Mouse (Mus musculus) MEL-GATA-1-ER (cell line): ENCODE measurements at regions not wholly inside any gene's neighbourhood (a gene's known extent, or its start where the extent isn't known, plus 50 kb on each side); places are given as distances from the start of the nearest gene placed in this dataset.

ENCODE experiments used
- DNase-seq: peaks from one replicate; pipeline ENCODE4 v3.0.0-alpha.2; 2012; ENCODE audit warnings: low read depth; ENCODE audit errors: extremely low read depth

DNA sequence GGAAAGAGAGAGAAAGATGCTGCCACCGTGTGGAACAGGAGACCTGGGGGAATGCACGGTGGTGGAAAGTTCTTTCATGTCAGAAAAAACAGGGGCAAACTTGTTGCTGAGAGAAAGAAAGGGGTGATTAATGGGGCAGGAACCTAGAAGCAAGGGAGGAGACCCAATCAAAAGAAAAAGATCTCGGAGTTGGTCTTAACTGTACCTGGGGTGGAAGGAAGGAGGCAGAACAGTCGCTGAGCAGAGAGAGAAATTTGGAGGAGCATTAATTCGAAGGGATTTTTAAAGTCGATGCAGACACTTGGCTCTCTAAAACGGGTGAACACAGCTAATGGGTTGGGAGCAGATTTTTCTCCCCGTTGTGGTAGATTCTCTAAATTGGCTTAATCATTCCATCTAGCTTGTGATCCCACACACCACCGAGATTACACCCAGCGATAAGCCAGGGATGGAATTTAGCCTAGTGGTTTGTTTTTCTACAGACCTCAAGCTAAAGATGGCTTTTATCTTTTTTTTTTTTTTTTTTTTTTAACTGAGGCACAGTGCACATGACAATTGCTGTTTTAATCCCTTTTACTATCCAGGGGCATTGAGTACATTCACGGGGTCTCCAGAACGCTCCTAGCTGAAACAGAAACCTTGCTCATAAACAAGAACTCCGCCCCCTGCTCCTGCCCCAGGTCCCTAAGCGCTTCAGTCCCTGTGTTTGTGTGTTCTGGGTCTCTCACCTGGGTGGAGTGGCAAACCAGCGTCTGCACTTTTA lies 73.1 kb upstream of the Cpm start:
- no peak for DNase-seq

DNA sequence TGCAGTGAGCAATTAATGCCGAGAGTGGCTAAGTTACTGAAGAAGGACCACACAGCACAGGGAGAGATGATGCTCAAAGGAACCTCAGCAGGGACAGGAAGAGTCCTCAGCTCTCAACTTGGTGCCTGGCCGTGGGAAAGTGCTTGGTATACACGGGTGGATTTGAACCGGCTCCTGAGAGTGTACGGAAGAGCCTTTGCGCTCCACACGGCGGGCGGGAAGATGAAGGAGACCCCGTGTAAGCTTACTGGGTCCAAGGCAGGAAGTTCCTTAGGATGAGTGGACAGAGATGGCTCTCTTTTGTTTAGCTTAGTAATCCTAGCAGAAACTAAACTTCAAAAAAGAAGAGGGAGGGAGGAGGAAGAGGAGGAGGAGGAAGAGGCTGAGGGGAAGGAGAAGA lies 73.8 kb upstream of the Cpm start:
- no peak for DNase-seq

DNA sequence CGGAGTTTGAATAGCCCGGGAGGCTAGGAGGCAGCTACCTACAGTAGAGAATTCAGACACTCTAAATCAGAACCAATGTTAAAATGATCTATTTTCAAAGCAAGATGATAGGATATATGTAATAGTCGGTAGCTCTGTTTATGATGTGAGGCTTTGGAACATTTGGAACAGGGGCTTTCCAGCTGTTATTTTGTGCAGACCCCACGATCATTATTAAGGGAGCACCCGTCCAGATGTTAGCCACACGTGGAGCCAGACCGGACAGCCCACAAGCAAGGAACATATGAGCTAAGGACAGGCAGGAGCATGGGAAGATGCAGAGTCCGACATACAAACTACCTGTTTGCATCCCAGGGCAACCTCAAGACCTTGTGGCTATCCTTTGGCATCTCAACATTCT lies 74.3 kb upstream of the Cpm start:
- DNase-seq, result no peak

DNA sequence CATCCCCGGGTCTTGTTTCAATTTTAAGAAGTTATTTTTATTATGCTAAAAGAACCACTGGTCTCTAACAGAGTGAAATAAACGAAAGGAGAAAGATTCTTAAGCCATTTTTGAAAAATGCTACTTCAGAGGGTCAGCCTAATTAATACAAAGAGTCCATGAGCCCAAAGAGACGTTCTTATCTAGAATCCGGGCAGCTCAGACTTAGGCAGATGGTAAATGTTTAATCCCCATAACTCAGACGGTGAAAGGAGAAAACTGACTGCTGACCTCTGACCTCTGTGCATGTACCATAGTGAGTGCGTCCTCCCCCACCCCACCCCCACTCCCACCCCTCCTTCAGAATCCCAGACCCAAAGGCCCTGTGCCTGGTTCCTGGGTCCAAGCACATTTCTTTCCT lies 74.8 kb upstream of the Cpm start:
- DNase-seq, result no peak

DNA sequence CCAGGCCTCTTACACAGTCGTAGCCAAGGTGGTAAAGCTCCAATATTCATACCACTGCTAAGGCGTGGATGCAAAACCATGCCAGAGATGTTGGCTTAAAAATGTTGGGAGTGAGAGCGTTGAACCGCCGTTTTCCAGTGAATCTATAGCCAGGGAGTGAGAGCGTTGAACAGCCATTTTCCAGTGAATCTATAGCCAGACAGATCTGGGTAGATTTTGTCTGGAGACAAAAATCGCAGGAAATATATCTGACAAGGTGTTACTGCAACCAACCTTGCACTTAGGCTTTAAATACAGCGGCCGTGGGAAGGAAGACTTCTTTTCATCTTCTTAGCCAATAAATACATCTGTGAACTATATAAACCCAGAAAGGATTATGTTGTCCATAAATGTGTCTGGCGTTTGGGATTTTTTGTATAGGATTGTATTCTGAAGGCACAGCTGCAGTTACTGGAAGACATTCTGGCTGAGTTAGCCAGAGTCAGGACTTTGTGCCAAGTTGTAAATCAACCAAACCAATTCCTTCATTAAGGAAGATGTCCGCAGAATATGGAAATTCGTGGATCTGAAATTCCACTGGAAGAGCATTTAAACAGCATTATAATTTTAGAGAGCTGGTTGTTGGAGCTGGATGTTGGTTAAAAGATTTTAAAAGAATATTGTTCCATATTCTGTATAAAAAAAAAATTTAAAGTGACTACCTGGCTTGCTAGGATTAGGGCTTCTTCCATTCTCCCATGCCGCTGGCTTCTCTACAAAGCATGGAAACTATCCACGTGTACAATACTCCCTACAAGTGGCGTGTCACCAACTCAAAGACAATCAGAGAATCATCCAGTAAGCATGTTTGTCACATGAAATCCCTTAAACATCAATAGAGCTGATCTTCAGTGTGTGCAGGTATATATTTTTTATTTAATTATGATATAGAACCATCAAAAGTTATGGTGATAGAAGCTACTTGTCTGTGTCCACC lies 75.8 kb upstream of the Cpm start:
- DNase-seq, result no peak

DNA sequence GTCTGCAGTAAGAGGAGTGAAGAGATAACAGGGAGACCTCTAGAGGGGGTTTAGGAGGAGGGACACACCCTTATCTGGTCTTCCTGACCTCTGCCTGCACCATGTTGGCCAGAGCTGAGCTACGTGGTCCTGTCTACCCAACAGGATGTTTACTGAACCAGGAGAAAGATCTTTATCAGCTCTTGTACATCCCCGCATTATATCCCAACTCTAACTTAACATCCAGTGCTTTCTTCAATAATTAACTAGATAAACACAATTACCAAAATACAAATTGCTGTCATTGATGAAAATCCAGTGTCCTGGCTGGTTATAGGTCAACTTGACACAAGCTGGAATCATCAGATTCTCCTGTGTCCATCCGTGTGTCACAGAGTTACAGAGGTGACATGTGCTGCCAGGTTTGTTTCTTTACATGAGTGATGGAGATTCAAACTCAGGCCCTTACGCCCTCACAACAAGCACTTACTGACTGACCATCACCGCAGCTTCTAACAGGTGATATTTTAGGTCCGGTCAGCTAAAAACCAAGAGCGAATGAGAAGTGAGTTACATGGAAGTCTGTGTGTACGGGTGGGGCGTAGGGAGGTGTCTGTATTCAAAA lies 77.1 kb upstream of the Cpm start:
- DNase-seq, result no peak

DNA sequence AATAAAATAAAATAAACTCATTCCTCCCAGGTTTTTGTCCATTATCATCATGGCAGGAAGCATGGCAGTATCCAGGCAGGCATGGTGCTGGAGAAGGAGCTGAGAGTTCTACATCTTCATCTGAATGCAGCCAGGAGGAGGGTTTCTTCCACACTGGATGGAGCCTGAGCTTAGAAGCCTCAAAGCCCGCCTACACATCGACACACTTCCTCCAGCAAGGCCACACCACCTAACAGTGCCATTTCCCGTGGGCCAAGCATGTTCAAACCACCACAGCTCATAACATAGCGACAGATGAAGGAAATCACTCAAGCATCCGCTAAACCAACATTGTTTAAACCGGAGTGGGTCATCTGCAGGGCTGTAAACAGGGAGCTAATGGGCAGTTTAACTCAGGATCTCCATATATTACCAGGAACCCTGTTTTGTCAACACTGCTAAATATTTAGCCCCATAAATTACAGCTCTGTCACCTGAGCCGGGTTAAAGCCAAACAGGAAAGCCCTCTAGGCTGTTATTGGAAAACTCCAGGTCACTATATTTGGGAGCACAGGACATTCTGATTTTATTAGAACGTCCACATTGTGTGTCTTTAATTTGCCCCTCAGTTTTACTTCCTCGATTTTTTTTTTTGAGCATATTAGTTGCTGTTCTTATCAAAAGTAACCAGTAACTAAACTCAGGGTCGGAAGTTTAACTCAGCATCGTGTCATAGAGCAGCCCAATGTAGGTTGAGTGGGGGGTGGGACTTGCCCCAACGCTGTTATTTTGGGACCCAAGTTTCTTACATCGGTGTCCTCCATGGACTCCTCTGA lies 77.9 kb upstream of the Cpm start:
- peak; percentile 3 for DNase-seq

DNA sequence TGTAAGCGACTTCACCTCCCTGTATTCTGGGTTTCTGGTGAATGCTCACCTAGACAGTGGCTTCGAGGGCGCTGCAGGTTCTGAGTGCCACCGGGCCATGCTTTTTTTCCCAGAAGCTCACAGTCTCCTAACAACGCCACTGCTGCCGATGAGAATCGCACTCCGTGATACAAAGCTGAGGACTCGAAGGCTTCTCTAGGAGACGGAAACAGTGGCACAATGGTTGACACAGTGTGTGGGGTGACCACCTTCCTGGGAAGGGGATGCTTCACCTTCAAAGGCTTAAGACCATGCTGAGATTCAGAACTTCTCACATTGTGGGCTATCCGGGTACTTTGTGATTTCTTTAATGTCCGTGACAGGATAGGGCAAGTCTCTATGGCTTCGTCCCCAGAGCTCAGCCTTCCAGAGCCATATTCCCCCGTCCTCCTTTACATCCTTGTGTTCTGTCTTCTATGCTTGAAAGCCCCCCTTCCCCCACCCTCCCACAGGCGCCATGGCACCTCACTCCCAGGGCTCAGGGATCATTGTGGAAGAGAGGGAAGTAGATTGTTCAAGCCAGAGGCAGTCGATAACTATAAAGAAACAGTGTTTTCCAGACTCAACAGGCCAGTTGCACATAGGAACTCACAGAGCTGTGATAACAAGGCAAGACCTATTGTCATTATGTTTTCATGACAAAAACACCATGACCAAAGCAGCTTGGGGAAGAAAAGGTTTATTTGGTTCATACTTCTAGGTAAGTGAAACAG lies 79.3 kb upstream of the Cpm start:
- no peak for DNase-seq

DNA sequence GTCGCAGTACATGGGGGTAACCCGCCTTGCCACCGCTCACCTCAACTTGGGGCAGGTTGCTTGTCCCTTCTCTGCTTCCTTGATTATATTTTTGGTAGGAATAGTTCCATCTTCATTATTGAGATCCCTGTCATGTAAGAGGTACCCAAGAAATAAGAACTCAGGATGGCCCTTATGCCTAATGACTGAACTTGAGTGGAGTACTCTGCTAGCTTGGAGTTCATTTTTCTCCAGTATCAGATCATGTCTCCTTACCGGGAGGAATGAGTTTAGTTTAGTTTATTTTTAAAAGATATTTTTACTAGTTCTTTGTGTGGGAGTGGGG lies 79.8 kb upstream of the Cpm start:
- no peak for DNase-seq

DNA sequence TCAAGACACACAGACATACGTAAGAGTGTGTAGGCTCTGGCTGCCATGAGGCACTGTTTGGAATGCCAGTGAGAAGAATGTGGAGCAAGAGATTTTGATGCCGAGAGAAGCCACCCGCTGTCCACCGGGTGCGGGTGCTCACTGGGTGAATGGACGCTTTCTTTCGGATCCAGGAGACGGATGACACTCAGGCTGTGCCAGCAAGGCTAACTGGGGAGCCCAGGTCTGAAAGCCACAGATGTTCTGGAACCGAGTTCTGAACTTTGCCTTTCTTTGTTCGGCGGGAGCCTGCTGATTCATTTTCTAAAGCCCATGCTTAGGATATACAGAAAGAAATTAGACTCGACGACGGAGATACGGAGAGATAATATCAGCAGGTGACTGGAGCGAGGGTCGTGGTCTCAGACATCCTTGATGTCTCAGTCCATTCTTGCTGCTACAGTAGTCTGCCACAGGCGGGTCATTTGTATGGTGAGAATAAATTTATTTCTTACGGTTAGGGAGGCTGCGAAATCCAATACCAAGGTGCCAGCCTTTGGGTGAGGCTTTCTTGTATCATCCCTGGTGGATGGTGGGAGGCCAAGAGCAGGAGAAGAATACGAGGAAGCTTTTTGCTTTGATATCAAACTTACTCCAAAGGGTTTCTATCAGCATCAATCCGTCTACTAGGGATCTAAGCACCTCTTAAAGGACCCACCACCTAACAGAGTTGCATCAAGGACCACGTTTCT lies 80.4 kb upstream of the Cpm start:
- DNase-seq, result no peak

DNA sequence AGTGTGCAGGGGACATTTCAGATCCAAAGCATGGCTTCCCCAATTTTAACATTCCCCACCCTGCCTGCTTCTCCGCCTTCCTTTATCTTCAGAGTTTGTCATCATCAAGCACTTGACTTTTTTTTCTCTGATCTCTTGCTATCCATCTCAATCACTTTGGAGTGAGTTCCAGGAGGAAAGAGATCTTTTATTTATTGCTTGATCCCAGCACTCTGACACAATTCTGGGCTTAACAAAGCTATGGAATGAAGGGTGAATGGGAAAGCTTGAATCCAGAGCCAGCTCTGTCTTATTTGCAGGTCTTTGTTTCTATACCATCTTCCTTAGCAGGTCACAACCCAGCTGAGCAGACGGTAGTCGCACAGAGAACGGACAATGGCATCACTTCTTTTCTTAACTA lies 81.0 kb upstream of the Cpm start:
- DNase-seq, result no peak

DNA sequence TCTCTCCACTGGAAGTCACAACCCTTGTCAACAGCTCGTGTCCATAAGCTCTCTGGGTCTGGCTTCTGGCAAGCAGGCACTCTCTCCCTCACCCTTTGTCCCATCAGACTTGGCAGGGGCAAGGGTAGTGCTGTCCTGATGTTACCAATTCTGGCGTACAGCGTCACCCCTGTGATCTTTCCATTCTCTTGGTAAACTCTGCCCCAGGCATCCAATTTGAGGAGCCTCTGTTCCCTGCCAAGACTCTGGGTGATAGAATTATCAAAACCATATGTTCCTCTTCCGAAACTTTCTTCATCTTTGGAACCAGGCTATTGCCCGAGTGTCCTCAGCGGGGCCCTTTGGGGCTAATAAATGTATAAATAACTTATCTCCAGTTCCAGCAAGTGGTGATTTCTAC lies 82.0 kb upstream of the Cpm start:
- no peak for DNase-seq

DNA sequence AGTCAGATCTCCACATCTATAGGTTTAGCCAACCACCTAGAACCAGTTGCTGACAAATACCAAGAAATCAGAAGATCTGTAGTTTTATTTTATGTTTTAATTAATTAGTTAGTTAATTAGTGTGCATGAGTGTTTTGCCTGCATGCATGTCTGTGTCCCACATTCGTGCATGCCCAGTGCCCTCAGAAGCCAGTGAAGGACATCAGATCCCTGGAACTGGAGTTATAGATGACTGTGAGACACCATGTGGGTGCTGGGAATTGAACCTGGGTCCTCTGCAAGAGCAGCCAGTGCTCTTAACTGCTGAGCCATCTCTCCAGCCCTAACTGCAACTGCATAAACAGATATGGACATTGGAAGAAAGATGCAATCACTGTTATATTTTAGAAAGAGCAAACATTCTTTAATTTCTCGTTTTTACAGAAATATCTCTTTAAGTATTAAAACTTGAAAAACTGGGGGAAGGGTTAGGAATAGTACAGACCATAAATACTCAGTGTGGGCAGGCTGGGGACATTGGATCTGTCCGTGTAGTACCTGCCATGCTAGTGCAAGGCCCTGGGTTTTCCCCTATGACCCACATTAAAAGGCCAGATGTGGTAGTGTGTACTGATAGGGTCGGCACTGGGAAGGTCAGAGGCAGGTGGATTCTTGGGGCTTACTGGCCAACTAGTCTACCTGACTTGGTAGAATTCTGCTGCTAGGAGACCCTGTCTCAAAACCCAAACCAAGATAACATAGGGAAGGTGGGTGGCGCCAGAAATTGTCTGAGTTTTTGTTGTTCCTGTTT lies 83.3 kb upstream of the Cpm start:
- no peak for DNase-seq

DNA sequence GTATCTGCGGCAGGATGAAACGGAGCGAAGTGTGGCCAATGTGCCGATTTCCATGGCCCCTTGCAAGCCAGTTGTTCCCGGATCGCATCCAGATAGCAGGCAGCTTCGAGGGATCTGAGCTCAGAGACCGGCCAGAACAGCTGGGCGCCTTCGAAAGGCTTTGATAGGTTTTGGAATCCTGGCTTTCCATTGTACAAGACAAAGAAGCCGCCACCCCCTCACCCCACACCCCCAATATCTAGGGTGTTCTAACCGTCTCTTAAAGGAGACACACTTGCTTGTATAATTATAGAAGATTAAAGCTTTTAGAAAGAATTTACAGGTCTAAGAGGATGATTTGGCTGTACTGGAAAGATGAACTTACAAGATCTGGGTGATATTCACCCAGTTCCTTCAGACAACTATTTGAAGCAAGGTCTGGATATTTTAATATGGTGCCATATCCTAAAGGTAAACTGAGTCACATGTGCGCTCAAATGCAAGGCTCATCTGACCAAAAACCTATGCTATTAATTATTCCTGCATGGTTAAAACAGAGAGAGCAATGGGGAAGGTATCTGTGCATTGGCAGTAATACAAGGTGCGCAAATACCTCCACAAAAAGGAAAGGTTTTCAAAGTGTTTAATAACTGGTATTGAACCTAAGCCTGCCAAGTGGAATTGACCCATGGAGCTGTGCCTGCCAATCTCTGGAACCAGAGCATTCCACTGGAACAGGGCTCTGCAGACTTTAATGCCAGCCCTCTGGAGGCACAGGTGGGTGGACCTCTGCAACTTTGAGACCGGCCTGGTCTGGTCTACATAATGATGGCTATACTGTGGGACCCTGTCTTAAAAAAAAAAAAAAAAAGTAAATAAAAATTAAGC lies 84.4 kb upstream of the Cpm start:
- no peak for DNase-seq

DNA sequence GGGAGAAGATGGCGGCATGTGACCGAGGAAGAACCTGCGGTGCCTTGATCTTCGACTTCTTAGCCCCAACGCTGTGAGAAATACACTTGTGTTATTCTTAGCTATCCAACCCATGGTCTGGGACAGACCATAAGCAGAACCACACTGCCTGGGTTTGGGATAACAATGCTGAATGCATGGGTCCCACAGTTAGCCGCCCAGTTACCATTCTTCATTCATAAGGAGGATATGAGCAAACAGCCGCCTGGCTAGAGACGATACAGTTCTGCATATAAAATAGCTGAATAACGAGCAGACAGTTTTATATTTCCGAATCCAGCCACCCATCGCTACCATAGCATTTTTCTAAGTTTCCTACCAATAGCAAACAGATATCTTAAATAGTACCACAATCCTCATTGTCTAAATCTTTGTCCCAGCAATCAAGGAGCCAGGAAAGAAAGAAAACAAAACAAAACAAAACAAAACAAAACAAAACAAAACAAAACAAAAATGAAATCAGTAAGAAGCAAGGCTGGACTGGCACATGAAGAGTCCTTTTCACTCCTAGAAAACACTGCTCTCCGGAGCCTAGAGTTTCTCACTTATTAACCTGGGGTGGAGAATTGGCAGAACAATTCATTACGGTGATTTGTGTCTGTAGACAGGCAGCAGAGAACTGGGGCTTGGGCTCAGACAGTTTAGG lies 85.2 kb upstream of the Cpm start:
- DNase-seq, result no peak

DNA sequence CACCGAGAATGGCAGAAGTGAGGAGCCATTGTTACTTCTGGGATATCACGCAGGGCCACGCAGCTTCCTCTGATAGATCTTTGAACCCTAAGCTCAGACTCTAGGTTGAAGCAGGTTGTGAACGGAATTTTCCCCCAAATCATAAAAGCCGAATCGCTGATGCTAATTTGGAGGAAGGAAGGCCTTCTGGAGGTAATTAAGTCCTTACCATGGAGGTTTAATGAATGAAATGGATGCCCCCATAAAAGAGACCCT lies 85.7 kb upstream of the Cpm start:
- DNase-seq, result no peak

DNA sequence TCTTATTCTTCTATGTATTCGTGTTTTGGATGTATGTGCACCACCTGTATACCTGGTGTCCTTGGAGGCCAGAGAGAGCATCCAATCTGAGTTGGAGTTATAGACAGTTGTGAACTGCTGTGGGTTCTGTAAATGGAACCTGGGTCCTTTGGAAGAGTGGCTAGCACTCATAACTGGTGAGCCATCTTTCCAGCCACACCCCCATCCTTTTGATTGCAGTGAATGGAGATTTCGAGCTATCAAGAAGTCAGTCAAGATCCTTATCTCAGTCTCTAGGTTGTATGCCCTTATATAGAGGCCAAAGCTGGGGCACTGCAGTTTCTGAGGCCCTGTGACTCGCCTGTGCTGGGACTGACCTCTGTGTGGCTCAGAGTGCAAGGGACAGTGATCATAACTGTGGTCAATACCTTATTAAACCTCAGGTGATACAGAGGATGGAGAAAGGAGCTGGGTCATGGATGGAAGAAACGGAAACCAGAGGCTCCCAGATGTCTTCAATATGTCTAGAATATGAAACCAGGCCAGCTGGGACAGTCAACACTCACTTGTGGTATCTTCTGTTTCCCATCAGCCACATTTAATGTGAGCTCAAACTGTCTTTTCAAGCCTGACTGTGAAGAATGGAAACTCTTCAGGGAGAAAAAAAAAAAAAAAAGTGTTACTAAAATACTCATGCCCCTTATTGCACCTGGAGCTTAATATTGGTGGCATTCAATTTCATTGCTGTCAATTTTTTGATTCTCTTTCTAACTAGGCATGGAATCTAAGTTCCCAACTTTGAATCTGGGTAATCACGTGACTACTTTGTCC lies 86.2 kb upstream of the Cpm start:
- no peak for DNase-seq
